Mouse (Mus musculus) fat pad, adult 2 months (tissue): ENCODE results near the gene Pfkfb4.

Source experiments
- DNase-seq: peaks from one replicate; pipeline ENCODE4 v3.0.0-alpha.2; 2011; ENCODE audit warnings: low read depth, low spot score; ENCODE audit errors: extremely low read depth

The Pfkfb4 gene

DNA sequence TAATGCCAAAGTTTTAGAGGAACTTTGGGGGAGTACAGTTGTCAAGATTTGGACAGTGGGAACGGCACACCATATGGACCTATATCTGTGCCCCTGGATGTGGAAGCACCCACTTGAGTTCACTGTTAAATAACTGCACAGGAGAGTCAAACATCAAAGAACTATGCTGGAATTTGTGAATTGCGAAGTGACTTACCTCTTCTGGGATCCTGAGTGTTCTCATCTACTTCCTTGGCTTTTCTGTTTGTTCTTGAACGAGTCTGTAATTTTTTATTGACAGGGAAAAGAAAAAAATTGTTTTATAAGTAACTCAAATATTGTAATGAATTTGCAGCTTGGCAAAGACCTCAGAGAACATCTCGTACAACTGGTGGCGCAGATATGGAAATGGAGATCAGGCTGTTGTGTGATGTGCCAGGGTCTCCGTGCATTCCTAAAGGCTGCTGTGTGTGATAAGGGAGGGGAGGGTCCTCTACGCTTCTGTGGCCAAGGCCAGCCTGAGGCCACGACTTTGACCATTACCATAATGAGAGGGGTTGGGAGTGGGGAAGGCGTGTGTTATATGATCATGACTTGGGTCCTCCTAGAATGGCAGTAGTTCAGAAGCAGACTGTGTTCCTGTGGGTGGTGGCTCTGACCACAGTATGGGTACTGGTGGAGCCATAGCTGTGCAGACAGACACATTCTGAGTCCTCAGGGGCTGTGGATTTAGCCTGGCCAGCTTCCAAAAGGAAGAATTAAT lies 1.2 kb downstream of the Pfkfb4 start:
- no peak for DNase-seq

DNA sequence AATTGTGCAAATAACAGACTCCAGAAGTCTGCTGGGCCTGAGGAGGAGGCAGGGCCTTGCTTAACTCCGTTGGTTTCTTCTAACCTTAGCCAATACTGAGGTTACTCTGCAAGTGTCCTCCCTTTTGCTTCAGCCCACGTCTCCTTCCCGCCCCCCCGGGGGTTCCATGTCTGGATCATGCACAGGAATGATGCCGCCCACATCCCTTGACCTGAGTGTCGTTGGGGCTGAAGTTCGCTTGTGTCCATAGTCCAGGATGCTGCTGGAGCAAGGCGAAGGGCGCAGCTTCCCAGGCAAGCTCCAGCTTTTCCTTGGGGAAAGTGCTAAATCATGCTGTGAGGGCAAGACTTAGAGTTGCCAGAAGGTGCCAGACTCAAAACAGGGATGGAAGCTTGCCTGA lies 4.8 kb downstream of the Pfkfb4 start:
- DNase-seq = no peak

DNA sequence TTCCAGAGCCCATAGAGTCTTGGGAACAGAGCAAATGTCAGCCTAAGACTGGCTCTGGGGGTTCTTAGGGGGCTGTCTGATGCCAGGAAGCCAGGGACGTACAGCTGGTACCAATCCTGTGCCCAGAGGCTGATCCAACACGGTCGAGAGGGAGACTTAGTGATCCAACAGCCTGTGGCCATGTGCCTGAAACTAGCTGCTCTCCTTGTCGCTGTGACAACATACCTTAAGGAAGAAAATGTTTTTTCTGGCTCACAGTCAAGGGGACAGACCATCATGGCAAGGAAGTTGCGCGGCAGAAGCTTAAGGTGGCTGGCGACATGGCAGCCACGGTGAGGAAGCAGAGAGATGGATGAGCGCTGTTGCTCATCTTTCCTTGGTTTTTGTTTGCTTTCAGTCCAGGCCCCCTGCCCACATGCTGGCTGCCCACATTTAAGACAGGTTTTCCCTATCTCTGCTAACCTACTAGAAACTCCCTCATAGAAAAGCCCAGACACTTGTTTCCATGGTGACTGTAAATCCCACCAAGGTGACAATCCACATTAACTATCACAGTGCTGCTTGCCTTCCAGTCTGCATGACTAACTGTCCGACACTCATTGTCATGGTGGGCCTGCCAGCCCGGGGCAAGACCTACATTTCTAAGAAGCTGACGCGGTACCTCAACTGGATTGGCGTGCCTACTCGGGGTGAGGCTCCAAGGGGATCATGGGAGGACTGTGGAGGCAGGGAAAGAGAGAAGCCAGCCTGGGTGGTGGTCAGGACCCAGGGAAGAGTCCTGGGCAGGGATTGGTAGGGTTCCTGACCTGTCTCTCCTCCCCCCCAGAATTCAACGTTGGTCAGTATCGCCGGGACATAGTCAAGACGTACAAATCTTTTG lies 6.9 kb downstream of the Pfkfb4 start:
- DNase-seq = no peak

DNA sequence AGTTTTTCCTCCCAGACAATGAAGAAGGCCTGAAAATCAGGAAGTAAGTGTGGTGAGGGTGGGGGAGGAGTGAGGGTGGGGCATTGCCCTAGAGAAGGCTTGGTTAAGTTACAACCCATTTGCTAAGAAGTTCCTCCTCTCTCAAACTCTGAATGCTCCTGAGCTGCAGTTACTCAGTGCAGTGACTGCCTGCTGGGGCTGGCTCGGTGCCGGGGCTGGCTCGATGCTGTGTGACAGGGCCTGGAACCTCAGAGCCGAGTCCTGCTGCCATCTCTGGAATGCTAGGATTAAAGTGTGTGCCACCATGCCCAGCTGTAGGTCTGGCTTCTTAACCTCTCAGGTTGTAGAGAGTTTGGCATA lies 7.6 kb downstream of the Pfkfb4 start:
- no peak for DNase-seq

DNA sequence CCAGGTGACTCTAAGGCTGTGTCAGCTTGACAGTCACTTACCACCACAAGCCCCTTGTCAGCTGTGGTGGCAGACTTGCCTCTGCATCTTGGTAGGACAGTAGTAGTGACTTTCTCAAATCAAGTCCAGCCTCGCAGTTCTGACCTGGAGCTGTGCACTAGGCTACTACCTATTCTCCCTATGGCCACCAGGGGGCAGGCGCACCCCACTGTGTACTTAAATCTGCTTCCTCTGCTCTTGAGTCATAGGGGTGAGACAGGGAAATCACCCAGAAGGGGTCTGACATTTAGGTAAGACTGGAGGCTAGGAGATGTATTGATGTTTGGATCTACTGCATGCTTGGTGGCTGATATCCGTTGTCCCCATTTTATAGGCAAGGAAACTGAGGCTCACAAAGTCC lies 9.1 kb downstream of the Pfkfb4 start:
- DNase-seq = no peak

DNA sequence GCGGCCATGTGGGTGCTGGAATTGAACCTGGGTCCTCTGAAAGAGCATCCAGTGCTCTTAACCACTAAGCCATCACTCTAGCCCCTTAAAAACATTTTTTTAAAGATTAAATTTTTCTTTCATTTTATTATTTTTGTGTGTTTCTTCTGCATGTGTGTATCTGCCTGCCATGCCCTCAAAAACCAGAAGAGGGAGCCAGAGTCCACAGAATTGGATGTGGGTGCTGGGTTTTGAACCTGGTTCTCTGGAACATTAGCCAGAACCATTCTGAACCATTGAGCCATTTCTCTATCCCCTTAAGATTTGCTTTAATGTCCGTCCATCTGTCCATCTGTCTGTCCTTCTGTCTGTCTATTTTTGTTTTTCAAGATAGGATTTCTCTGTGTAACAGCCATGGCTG lies 11.6 kb downstream of the Pfkfb4 start:
- DNase-seq = no peak

DNA sequence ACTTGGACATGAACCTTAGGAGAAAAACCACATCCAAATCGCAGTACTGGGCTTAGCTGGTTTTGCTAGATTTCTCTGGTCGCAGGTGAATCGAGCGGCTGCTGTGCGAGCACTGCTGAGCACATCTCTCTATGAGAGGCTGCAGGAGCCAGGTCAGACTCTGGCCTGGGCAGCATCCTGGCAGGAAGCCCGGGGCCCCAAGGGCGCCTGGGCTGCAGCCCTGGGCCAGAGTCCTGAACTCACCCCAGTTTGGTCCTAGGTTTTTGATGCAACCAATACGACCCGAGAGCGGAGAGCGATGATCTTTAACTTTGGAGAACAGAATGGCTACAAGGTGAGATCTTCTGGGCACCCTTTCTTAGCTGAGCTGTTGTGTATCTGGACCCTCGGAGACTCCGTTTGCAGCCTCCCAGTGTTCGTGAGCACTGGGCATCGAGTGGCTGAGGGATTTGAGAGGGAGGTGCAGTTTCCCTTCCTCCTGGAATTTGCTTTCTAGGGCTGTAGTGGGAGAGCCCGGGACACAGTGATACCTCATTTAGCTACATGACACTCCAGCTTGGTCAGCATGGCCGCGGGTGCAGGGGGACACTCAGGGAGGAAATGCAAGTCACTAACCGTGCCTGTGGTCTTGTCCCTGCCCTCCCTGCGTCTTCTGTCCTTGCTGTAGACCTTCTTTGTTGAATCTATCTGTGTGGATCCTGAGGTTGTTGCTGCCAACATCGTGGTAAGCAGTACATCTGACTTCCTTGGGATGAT lies 15.6 kb downstream of the Pfkfb4 start:
- DNase-seq = no peak

DNA sequence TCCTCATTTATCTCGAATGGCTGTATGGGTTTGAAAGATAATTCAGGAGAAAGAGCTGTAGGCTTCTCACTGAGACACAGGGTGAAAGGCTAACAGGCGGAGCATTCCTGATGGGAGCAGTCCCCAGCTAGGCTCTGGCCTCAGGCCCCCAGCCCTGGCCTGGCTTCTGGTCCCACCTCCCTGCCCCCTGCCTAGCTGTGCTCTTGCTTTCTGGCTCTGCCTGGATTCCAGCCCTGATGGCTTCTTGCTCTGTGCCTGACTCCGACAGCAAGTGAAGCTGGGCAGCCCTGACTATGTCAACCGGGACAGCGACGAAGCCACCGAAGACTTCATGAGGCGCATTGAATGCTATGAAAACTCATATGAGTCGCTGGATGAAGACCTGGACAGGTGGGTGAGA lies 16.5 kb downstream of the Pfkfb4 start:
- DNase-seq = no peak

DNA sequence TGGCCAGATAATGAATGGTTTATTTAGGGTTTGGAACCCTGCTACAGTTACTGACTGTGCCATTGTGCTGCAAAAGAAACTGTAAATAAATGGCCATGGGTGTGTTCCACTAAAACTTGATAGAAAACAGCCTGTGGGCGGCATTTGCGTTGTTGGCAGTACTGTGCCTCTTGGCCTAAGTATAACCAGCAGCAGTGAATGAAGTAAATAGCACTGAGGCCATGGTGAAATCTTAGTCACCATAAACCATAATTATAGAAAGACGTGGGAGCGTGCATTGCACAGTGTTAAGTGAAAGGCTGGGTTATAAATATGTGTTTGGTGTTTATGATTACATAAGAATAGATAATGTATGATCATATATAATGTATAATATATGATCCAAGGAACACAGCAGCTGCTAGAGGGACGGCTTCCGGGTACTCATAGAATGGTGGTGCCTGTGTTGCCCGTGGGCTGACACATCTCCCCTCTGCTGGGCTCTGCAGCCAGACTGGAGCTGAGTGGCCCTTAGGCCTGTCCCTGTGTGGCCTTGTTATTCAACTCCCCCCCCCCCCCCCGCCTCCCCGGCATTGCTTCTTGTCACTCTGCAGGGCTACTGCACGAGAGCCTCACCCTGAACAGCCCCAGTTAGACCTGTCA lies 17.5 kb downstream of the Pfkfb4 start:
- no peak for DNase-seq

DNA sequence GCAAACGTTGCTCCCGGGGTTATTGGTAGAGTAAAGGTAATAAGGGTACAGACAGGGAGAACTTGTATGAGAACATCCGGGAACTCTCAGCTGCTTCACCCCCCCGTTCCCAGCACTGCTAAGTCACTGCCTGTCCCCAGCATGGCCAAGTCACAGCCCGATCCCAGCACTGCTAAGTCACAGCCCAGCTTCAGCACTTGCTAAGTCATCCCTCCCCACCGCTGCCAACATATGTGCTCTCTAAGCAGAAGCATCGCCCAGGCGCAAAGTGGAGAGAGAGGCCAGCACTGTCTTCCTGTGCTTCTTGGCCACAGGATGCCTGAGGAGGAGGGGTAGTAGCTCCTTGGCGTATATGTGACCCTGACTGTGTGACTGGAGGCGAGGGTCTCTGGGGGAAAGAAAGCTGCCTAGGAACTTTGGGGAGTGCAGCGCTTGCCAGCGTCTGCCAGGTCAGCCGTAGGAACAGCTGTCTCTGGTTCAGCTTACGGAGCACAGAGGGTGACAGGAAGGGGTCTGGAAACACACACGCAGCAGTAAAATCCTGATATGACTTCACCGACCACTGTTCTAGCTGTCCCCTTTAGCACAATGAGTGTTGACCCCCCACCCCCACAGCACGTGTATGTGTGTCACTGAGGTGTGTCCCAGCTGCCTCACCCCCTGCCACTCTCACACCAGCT lies 18.2 kb downstream of the Pfkfb4 start:
- no peak for DNase-seq

DNA sequence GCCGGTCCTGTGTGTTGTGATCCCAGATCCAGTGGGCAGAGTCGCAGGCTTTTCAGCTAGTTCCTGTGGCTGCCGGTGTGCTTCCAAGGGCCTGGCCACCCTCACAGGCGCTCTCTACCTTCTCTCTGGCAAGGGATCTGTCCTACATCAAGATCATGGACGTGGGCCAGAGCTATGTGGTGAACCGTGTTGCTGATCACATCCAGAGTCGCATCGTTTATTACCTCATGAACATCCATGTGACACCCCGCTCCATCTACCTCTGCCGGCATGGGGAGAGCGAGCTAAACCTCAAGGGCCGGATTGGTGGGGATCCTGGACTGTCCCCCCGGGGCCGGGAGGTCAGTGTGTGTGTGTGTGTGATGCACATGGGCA lies 18.7 kb downstream of the Pfkfb4 start:
- no peak for DNase-seq

DNA sequence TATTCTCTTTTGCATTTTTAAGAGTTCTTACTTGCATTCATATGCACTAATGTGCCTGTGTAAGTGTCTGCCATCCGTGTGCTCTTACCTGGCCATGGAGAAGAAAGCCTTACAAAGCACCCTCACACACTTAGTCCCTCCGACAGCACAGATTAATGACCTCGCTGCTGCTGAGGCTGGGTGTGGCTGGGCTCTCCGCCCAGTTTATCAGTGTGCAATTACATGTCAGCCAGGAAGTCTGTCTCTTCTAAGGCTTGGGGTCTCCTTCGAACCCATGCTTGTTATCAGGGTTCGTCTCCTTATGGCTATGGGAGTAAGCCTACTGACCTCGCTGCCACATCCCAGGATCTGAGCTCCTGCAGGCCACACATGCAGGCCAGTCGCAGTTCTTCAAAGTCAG lies 23.8 kb downstream of the Pfkfb4 start:
- DNase-seq = no peak

DNA sequence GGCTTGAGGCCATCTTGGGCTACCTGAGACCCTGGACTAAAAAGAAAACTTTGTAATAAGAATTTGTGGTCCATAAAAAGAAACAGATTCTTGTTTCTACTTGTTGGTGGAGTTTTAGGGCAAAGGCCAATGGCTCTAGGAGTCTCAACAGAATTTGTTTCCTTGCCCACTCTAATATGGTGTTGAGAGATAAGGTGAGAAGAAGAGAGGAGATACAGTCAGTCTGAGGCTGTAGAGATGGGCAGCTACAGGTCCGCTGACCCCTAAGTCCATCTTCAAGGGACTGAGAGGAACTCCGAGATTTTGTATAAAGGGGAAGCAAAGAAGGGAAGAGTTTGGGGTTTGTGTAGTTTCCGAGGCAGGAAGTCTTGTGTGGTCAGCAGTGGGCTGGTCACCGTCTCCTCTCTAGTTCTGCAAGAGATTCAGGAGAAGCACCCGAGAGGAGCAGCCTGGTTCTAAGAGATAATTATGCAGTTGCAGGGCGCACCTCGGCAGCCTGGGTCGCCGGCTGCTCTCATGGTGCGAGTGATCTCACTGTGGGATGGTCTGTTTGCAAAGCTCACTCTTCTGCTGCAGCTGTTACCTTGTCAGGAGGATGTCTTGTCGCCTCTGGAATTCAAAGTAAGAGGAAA lies 25.5 kb downstream of the Pfkfb4 start:
- DNase-seq = no peak

DNA sequence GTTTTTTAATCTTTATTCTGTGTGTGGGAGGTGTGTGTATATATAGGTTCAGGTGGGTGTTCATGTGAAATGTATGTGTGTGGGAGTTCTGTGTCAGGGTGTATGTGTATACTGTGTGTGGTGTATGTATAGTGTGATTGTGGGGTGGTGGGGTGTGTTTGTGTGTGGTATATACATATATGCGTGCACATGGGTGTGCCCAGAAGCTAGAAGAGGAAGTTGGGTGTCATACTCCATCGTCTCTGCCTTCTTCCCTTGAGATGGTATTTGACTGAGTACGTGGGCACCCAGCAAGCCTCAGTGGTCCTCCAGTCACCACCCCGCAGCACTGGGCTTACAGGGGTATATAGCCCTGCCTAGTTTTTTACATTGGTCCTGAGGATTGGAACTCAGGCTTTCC lies 29.9 kb downstream of the Pfkfb4 start:
- no peak for DNase-seq

DNA sequence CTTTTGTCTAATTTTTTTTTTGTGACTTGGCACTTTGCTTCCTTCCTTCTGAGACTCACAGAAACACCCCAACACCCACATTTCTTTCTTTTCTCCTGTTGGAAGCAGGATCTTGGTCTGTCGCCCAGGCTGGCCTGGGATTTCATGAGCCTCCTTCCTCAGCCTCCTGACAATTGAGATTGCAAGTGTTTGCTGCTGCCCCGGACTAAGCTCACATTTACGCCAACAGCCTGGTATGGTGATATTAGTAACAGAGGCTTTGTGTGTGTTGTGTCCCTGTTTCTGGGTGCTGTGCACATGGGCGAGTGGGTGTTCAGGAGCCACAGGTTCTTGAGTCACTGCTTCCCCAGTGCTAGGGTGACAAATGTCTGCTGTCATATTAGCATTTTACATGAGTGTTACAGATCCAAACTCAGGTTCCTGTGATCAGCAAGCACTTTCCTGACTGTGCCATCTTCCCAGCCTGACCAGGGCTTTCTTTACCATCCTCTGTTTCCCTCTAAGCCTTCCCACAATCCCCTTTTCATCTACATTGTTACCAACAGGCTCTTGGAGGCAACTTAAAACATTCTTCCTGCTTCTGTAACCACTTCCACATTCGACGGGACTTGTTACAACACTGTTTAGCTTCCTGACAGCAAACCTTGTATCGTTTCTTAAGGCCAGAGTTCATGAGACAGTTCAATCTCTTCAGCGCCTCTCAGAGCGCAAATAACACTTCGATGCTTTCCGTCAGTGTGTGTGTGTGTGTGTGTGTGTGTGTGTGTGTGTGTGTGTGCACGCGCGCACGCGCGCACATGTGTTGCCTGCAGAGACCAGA lies 31.5 kb downstream of the Pfkfb4 start:
- DNase-seq = no peak

DNA sequence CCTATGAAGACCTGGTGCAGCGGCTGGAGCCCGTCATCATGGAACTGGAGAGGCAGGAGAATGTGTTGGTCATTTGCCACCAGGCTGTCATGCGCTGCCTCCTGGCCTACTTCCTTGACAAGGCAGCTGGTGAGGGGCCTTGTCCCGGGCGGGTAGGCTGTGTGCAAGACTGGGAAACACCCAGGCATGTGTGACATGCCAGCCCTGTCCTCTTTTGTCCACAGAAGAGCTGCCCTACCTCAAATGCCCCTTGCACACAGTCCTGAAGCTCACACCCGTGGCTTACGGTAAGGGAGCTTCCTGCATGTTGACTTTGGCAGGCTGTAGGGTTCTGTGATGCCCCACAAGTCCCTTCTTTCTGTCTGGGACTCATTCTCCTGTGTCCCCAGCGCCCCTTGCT lies 35.9 kb downstream of the Pfkfb4 start:
- no peak for DNase-seq

DNA sequence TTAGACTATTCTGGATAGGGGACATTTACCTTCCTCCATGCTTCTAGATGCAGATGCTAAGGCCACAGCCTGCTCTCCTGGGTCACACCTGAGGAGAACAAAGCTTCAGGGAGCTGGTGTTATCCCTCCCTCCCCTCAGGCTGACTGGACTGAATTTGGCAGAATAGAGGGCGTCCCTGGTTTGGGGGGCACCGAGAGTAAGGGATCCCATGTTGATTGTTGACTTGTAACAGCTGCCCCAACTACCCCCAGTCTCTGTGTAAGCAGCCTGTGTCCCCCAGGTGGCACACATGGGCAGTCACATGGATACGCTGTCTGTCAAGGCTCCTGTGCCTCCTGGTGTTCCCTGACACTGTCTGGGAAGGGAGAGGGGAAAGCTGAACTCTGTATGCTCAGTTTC lies 36.8 kb downstream of the Pfkfb4 start:
- no peak for DNase-seq

DNA sequence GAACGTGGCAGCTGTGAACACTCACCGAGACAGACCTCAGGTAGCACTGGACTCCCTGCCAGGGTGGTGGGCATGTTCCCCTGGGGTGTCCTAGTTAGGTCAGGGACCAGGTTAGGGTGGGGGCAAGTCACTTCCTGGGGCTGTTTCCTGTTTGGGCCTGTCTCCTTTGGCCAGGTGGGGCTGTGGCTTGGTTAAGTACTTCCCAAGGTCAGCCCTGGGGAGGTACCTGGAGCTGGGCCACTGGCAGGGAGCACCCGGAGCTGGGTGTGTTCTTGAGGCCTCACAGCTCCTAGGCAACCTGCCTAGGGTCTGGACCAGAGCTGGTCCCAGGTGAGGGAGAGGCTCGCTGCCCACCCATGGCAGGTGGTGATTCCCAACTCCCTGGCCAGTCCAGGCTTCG lies 37.3 kb downstream of the Pfkfb4 start:
- DNase-seq = no peak

DNA sequence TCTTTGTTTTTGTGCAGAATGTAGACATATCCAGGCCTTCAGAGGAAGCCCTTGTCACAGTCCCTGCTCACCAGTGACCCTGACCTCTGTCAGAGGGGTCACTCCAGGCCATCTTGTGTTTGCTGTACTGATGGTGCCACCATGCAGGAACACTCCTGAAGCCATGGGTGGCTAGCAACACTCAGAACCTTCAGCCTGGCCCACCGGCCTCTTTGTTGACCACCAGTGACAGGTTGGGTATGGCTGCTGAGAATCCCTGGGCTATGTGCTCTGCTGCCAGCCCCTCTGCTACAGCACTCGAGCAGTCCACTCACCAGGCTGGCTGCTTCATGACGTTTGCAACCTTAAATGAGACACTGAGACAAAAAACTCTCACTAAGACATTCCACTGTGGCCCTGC lies 38.7 kb downstream of the Pfkfb4 start:
- no peak for DNase-seq

DNA sequence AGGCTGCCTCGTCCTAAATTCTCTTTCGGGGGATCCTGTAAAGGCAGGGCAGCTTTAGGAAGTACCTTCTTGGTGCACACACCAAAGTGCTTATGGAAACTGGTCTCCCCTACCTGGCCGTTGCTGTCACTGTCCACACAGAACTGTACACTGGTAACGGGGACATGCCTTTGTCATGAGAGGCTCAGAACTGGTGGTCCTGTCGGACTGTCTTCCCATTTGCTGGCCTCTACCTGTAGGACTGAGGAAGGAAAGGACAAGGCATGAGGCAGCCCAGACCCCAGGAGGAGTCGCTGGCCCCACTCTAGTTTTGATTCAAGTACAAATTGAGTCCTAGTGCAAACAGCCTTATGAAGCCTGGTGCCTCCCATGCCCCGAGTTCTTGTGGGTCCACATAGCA lies 39.4 kb downstream of the Pfkfb4 start:
- no peak for DNase-seq
